Mouse (Mus musculus): ENCODE results near the gene Creb3l1.

Gene Creb3l1

GRCm38 (mm10) chr2:91961901-91962761 lies 62.2 kb downstream of the Creb3l1 start:
- DNase-seq = no peak

GRCm38 (mm10) chr2:91960459-91960858 lies 63.8 kb downstream of the Creb3l1 start:
- no peak for DNase-seq

- DNase-seq = no peak
Observed at GRCm38 (mm10) chr2:91959544-91960410, 64.5 kb downstream of the Creb3l1 start.

- no peak for DNase-seq
Observed at GRCm38 (mm10) chr2:91958701-91959457, 65.4 kb downstream of the Creb3l1 start.

- no peak for DNase-seq
Observed at GRCm38 (mm10) chr2:91958049-91958448, 66.3 kb downstream of the Creb3l1 start.

GRCm38 (mm10) chr2:91957096-91957495 lies 67.2 kb downstream of the Creb3l1 start:
- peak; percentile 96 for DNase-seq

GRCm38 (mm10) chr2:91955875-91956274 lies 68.4 kb downstream of the Creb3l1 start:
- no peak for DNase-seq

- DNase-seq = no peak
Observed at GRCm38 (mm10) chr2:91955121-91955591, 69.1 kb downstream of the Creb3l1 start.

- DNase-seq = no peak
Observed at GRCm38 (mm10) chr2:91953825-91954224, 70.5 kb downstream of the Creb3l1 start.

- DNase-seq = no peak
Observed at GRCm38 (mm10) chr2:91950275-91951085, 73.8 kb downstream of the Creb3l1 start.

- no peak for DNase-seq
Observed at GRCm38 (mm10) chr2:91949411-91950274, 74.7 kb downstream of the Creb3l1 start.

- DNase-seq = no peak
Observed at GRCm38 (mm10) chr2:91948792-91949241, 75.5 kb downstream of the Creb3l1 start.

GRCm38 (mm10) chr2:91948151-91948509 lies 76.2 kb downstream of the Creb3l1 start:
- no peak for DNase-seq

- peak; percentile 82 for DNase-seq
Observed at GRCm38 (mm10) chr2:91947397-91948150, 76.7 kb downstream of the Creb3l1 start.

GRCm38 (mm10) chr2:91946836-91947235 lies 77.5 kb downstream of the Creb3l1 start:
- DNase-seq = no peak

GRCm38 (mm10) chr2:91945483-91945882 lies 78.8 kb downstream of the Creb3l1 start, which contains the start of gene Gm9821:
Gm9821 (plus strand) TSS chr2:91945703.
- no peak for DNase-seq

- DNase-seq = no peak
Observed at GRCm38 (mm10) chr2:91944170-91944950, 79.9 kb downstream of the Creb3l1 start.

GRCm38 (mm10) chr2:91942356-91942755 lies 81.9 kb downstream of the Creb3l1 start:
- no peak for DNase-seq

- no peak for DNase-seq
Observed at GRCm38 (mm10) chr2:91939303-91939935, 84.9 kb downstream of the Creb3l1 start.

Measured in layer of hippocampus, adult 9-11 months (tissue).